Comparison of ENCODE assay signal across 18 mouse cellular contexts in the genomic region with DNA sequence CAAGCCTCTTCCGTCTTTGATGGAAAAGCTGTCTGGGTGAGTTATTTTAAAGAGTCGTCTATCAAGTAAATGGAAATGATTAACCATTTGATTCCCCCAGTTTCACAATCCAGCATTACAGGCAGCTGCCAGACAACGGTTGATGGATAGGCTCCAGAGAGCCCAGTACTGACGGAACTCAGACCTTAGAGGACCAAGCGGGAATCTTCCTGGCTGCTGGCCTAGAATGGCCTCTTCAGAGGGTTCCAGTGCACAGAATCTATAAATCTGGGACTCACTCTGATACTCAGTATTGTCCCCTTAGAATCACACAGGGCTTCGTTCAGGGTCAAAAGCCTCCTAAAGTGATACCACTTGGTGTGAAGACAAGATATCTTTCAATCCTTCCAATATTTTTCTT.
DNase-seq lines count a peak whose midpoint lies in the region; ATAC-seq and TF ChIP-seq lines count a peak whose summit lies in the region.
"Had no signal": no experiment of that assay in that cellular context is flagged by ENCODE, and none has a peak within 500 bp of the region (broad histone marks: within the 10 kb centered on the region; RNA-seq: fewer than 3 reads in every experiment).

No protein-coding gene starts in this region.

- no peak for TF ChIP-seq EP300 in heart, adult 2 months (IDR thresholded peaks at IDR 0.05; ENCODE audit: insufficient read depth, low read depth, low read length)

- no peaks in the 10 kb centered on the region for H3K27me3 ChIP-seq in heart, adult 2 months (ENCODE audit: control insufficient read depth, insufficient read depth, low read length)
- no peaks in the 10 kb centered on the region for H3K27me3 ChIP-seq in heart, embryonic 11.5 days (ENCODE audit: control insufficient read depth, insufficient read depth, low read length)
- no peaks in the 10 kb centered on the region for H3K27me3 ChIP-seq in kidney, embryonic 15.5 days
- no peaks in the 10 kb centered on the region for H3K27me3 ChIP-seq in stomach, embryonic 15.5 days (replicated peaks)
- H3K27me3 ChIP-seq: limb, embryonic 15.5 days; liver, embryonic 15.5 days; midbrain, embryonic 12.5 days; Patski had no signal

- DNase-seq in adrenal gland, postnatal 10 days: peak; percentile 28
- DNase-seq in adrenal gland, adult 2 months: no peak
- DNase-seq in heart, adult 2 months: no peak
- DNase-seq in kidney, postnatal 4 days: no peak
- no peak for DNase-seq in gastrocnemius, postnatal 10 days
- DNase-seq: embryo, embryonic 11 days; kidney, adult 11 months; layer of hippocampus, postnatal 36 days; spleen, adult 18-20 months had no signal

- no peak overlapping the region for H3K9ac ChIP-seq in heart, adult 2 months (ENCODE audit: low read depth, low read length)
- H3K9ac ChIP-seq in heart, embryonic 11.5 days (ENCODE audit: low read depth, low read length): no peak overlapping the region
- no peak overlapping the region for H3K9ac ChIP-seq in kidney, embryonic 15.5 days
- H3K9ac ChIP-seq in stomach, embryonic 15.5 days: no peak overlapping the region
- H3K9ac ChIP-seq: limb, embryonic 15.5 days; liver, embryonic 15.5 days; midbrain, embryonic 12.5 days had no signal

- WGBS in heart, adult 2 months: 73% methylated on average over 6 of the region's 6 CpGs
- WGBS in heart, embryonic 11.5 days (ENCODE audit: insufficient replicate concordance): 64% methylated on average over 6 of the region's 6 CpGs
- 37% methylated on average over 6 of the region's 6 CpGs for WGBS in kidney, embryonic 15.5 days
- 63% methylated on average over 6 of the region's 6 CpGs for WGBS in stomach, embryonic 15.5 days

- peaks cover 8% of the 10 kb centered on the region for H3K4me1 ChIP-seq in heart, adult 2 months (ENCODE audit: control insufficient read depth, insufficient read depth, low read length)
- H3K4me1 ChIP-seq in heart, embryonic 11.5 days (ENCODE audit: control insufficient read depth, insufficient read depth, low read length): peaks cover 39% of the 10 kb centered on the region
- H3K4me1 ChIP-seq in kidney, embryonic 15.5 days: peaks cover 57% of the 10 kb centered on the region
- H3K4me1 ChIP-seq in stomach, embryonic 15.5 days: peaks cover 27% of the 10 kb centered on the region

- no peaks in the 10 kb centered on the region; the same call in 1 of the 2 replicates for H3K79me2 ChIP-seq in heart, adult 2 months (replicated peaks; ENCODE audit: control insufficient read depth, insufficient read depth, low read length)

- intact Hi-C loops in heart, adult 2 months (cut with DNase I): loop anchor here (2.0 to 10.0 kb wide), 4 partner anchors 72 to 1243 kb away; no protein-coding TSS in a partner anchor

- no peak for TF ChIP-seq POLR2A in heart, adult 2 months (IDR thresholded peaks at IDR 0.05; ENCODE audit: insufficient read depth, low read depth, low read length)

- ATAC-seq in heart, embryonic 11.5 days (replicated peaks; ENCODE audit: insufficient number of reproducible peaks, low FRiP score, low TSS enrichment): no peak
- no peak for ATAC-seq in kidney, embryonic 15.5 days (replicated peaks; ENCODE audit: low FRiP score)
- no peak for ATAC-seq in stomach, embryonic 15.5 days (ENCODE audit: insufficient read depth, low FRiP score, low read depth)
- ATAC-seq: lung, postnatal 0 days; Patski had no signal

- no peaks in the 10 kb centered on the region for H3K9me3 ChIP-seq in heart, embryonic 11.5 days (replicated peaks; ENCODE audit: control insufficient read depth, low read length)
- no peaks in the 10 kb centered on the region for H3K9me3 ChIP-seq in kidney, embryonic 15.5 days (replicated peaks)
- H3K9me3 ChIP-seq in stomach, embryonic 15.5 days: no peaks in the 10 kb centered on the region
- H3K9me3 ChIP-seq: limb, embryonic 15.5 days; liver, embryonic 15.5 days; midbrain, embryonic 12.5 days had no signal

- H3K4me2 ChIP-seq in heart, embryonic 11.5 days: no peak overlapping the region
- H3K4me2 ChIP-seq in kidney, embryonic 15.5 days: no peak overlapping the region
- no peak overlapping the region for H3K4me2 ChIP-seq in stomach, embryonic 15.5 days
- H3K4me2 ChIP-seq: limb, embryonic 15.5 days; liver, embryonic 15.5 days; midbrain, embryonic 12.5 days had no signal

- H3K27ac ChIP-seq in heart, adult 2 months: peak overlapping the region; percentile 15; the same call in 1 of the 2 replicates
- H3K27ac ChIP-seq in heart, embryonic 11.5 days (ENCODE audit: low read depth, low read length): no peak overlapping the region
- peak overlapping the region; percentile 68; the same call in 1 of the 2 replicates for H3K27ac ChIP-seq in kidney, embryonic 15.5 days
- H3K27ac ChIP-seq in stomach, embryonic 15.5 days: 0 out of 2 replicates have a peak overlapping the region, but pooled peaks have one; percentile 58
- H3K27ac ChIP-seq: kidney, postnatal 0 days; limb, embryonic 15.5 days; liver, embryonic 15.5 days had no signal

- H3K4me3 ChIP-seq in heart, adult 2 months: no peak overlapping the region
- H3K4me3 ChIP-seq in heart, embryonic 11.5 days (ENCODE audit: low read depth, low read length): no peak overlapping the region
- no peak overlapping the region for H3K4me3 ChIP-seq in kidney, embryonic 15.5 days (replicated peaks)
- no peak overlapping the region for H3K4me3 ChIP-seq in stomach, embryonic 15.5 days (replicated peaks)
- H3K4me3 ChIP-seq: limb, embryonic 15.5 days; liver, embryonic 15.5 days; midbrain, embryonic 12.5 days had no signal

- H3K36me3 ChIP-seq in heart, adult 2 months (ENCODE audit: control insufficient read depth, insufficient read depth, low read length): no peaks in the 10 kb centered on the region; the same call in 1 of the 2 replicates
- H3K36me3 ChIP-seq in heart, embryonic 11.5 days (ENCODE audit: control insufficient read depth, insufficient read depth, low read length): no peaks in the 10 kb centered on the region
- no peaks in the 10 kb centered on the region for H3K36me3 ChIP-seq in kidney, embryonic 15.5 days
- no peaks in the 10 kb centered on the region for H3K36me3 ChIP-seq in stomach, embryonic 15.5 days
- H3K36me3 ChIP-seq: limb, embryonic 15.5 days; liver, embryonic 15.5 days; midbrain, embryonic 12.5 days had no signal

- TF ChIP-seq CTCF in heart, adult 2 months (IDR thresholded peaks at IDR 0.05): no peak
